Mouse (Mus musculus) right cerebral cortex, postnatal 10 days (tissue): ENCODE data around the gene Psors1c2.
A peak's percentile ranks its signal among the peaks of the same experiment; 100 is the strongest.

Source experiments
- DNase-seq, 2 experiments: peaks; one replicate each; pipeline ENCODE4 v3.0.0; 2021; ENCODE audit warnings: low spot score in 2 of 2

The Psors1c2 gene

GRCm38 (mm10) chr17:35516652-35517500 is 16.1 kb upstream of the Psors1c2 start, which contains the start of the genes Tcf19 and Cchcr1:
Tcf19 (minus strand) TSS chr17:35516824.
Cchcr1 (plus strand) TSS chr17:35517100.
- DNase-seq: peak; percentile 98

- no peak for DNase-seq
Measured at GRCm38 (mm10) chr17:35517526-35517925, 15.5 kb upstream of the Psors1c2 start.

- DNase-seq: peak in 1 of 2 experiments; percentile 55
Measured at GRCm38 (mm10) chr17:35524354-35524753, 8.6 kb upstream of the Psors1c2 start.

GRCm38 (mm10) chr17:35526644-35527043 is 6.4 kb upstream of the Psors1c2 start:
- DNase-seq: no peak

GRCm38 (mm10) chr17:35532360-35532759 is 641 bp upstream of the Psors1c2 start:
- DNase-seq: no peak

GRCm38 (mm10) chr17:35534343-35534742 is 1.3 kb downstream of the Psors1c2 start:
- peak; percentile 88 to 90 for DNase-seq

- no peak for DNase-seq
Measured at GRCm38 (mm10) chr17:35537421-35537820, 4.4 kb downstream of the Psors1c2 start.

GRCm38 (mm10) chr17:35538476-35538875 is 5.5 kb downstream of the Psors1c2 start:
- no peak for DNase-seq

- no peak for DNase-seq
Measured at GRCm38 (mm10) chr17:35539540-35539939, 6.5 kb downstream of the Psors1c2 start.

- DNase-seq: peak in 1 of 2 experiments; percentile 27
Measured at GRCm38 (mm10) chr17:35542761-35543411, 9.9 kb downstream of the Psors1c2 start.

GRCm38 (mm10) chr17:35543412-35543861 is 10.4 kb downstream of the Psors1c2 start:
- peak in 1 of 2 experiments; percentile 27 for DNase-seq

- no peak for DNase-seq
Measured at GRCm38 (mm10) chr17:35544001-35544400, 11.0 kb downstream of the Psors1c2 start.

GRCm38 (mm10) chr17:35544680-35545079 is 11.7 kb downstream of the Psors1c2 start:
- peak in 1 of 2 experiments; percentile 68 for DNase-seq

GRCm38 (mm10) chr17:35547465-35547864 is 14.5 kb downstream of the Psors1c2 start:
- no peak for DNase-seq

- no peak for DNase-seq
Measured at GRCm38 (mm10) chr17:35548636-35549035, 15.6 kb downstream of the Psors1c2 start.

- peak; percentile 86 to 90 for DNase-seq
Measured at GRCm38 (mm10) chr17:35549437-35550142, 16.6 kb downstream of the Psors1c2 start.

- no peak for DNase-seq
Measured at GRCm38 (mm10) chr17:35550143-35550494, 17.1 kb downstream of the Psors1c2 start.

GRCm38 (mm10) chr17:35550871-35551270 is 17.9 kb downstream of the Psors1c2 start:
- no peak for DNase-seq

- DNase-seq: no peak
Measured at GRCm38 (mm10) chr17:35551881-35552414, 18.9 kb downstream of the Psors1c2 start, which contains the start of gene Cdsn. Cdsn (plus strand) TSS chr17:35552128.

- DNase-seq: no peak
Measured at GRCm38 (mm10) chr17:35554321-35554720, 21.3 kb downstream of the Psors1c2 start.

GRCm38 (mm10) chr17:35554761-35555397 is 21.9 kb downstream of the Psors1c2 start:
- no peak for DNase-seq
